Mouse (Mus musculus) kidney, postnatal 0 days (tissue): ENCODE data around the gene Bud23. TPM values are rescaled to one million over a fixed set of nuclear protein-coding genes. Genes with fewer than 3 reads are reported as not detected.

Experiments used
- ATAC-seq: fragments of 200-750 bp; cut with Nextera tagmentation; replicated peaks from 2 replicates; pipeline ENCODE4 v1.8.0; 2017; ENCODE audit warnings: low read depth, moderate number of reproducible peaks, moderate TSS enrichment, moderate library complexity; ENCODE audit not compliant: low FRiP score
- DNase-seq: peaks from one replicate; pipeline ENCODE4 v3.0.0-alpha.2; 2016; ENCODE audit warnings: low spot score
- H3K27ac ChIP-seq: fragments of 300-500 bp; sonication (generic); 2 replicates; pipeline ENCODE4 v1.5.1; 2014; ENCODE audit warnings: mild to moderate bottlenecking
- H3K27me3 ChIP-seq: fragments of 300-500 bp; sonication (generic); 2 replicates; pipeline ENCODE4 v1.6.1; 2014; ENCODE audit warnings: low read length, mixed read lengths; ENCODE audit not compliant: insufficient read depth
- H3K36me3 ChIP-seq: fragments of 300-500 bp; sonication (generic); 2 replicates; pipeline ENCODE4 v1.6.1; 2014; ENCODE audit warnings: low read length, mixed read lengths; ENCODE audit not compliant: insufficient read depth
- H3K4me1 ChIP-seq: fragments of 300-500 bp; sonication (generic); replicated peaks from 2 replicates; pipeline ENCODE4 v1.6.1; 2014; ENCODE audit warnings: antibody characterized with exemption, low read length, mixed read lengths; ENCODE audit not compliant: insufficient read depth
- H3K4me2 ChIP-seq: fragments of 300-500 bp; sonication (generic); 2 replicates; pipeline ENCODE4 v1.6.1; 2014; ENCODE audit warnings: mild to moderate bottlenecking, low read length, moderate library complexity, mixed read lengths
- H3K4me3 ChIP-seq: fragments of 300-500 bp; sonication (generic); replicated peaks from 2 replicates; pipeline ENCODE4 v1.5.1; 2014; ENCODE audit warnings: low read depth, low read length
- H3K9ac ChIP-seq: fragments of 300-500 bp; sonication (generic); 2 replicates; pipeline ENCODE4 v1.6.1; 2014; ENCODE audit warnings: low read depth, low read length
- H3K9me3 ChIP-seq: fragments of 300-500 bp; sonication (generic); replicated peaks from 2 replicates; pipeline ENCODE4 v1.6.1; 2016; ENCODE audit warnings: low read length, inconsistent platforms, mixed read lengths
- CTCF ChIP-seq: IDR thresholded peaks from 2 replicates; pipeline ENCODE4 v1.5.1; 2016; ENCODE audit warnings: antibody characterized with exemption, low read depth, mild to moderate bottlenecking, moderate library complexity
- WGBS: fragments of 180-500 bp; shearing (Covaris S2); extraction: QIAGEN DNeasy Blood & Tissue Kit; methylation state at CpG from one replicate; pipeline ENCODE4 v1.1.7; 2014; 5-methylcytosine and 5-hydroxymethylcytosine counted together
- polyA plus RNA-seq: library from polyadenylated mRNA; unstranded; fragments of >200 nt; fragmentation: Nextera tagmentation; extraction: Ambion mirVana; gene quantifications from 2 replicates; pipeline ENCODE4 v1.2.1, GENCODE M21; 2015

Gene Bud23
- polyA plus RNA-seq, 1 experiment from 2014 or later, result 80.4 TPM

- Histone ChIP-seq H3K27me3 (no peaks in the 10 kb centered on the region), H3K9me3 (no peaks in the 10 kb centered on the region), H3K9ac (no peak overlapping the region), H3K4me2 (no peak overlapping the region), H3K4me3 (no peak overlapping the region), H3K4me1 (no peaks in the 10 kb centered on the region), H3K36me3 (no peaks in the 10 kb centered on the region), H3K27ac (no peak overlapping the region)
- no peak for TF ChIP-seq CTCF
- ATAC-seq (no peak), DNase-seq (no peak)
- WGBS, result 91% methylated on average over 2 of the region's 2 CpGs
These were observed 14.8 kb upstream of the Bud23 start for GRCm38 (mm10) chr5:135079578-135079977.

- H3K36me3 ChIP-seq, result no peaks in the 10 kb centered on the region
- H3K4me2 ChIP-seq, result peak overlapping the region; percentile 91
- no peak for DNase-seq
- TF ChIP-seq CTCF, result no peak; the same call in 1 of the 2 replicates
- no peak overlapping the region for H3K27ac ChIP-seq
- peak overlapping the region; percentile 96; the same call in 1 of the 2 replicates for H3K9ac ChIP-seq
- no peaks in the 10 kb centered on the region for H3K27me3 ChIP-seq
- no peaks in the 10 kb centered on the region for H3K9me3 ChIP-seq
- ATAC-seq, result no peak; the same call in 1 of the 2 replicates
- no peaks in the 10 kb centered on the region; the same call in 1 of the 2 replicates for H3K4me1 ChIP-seq
- peak overlapping the region; percentile 98 for H3K4me3 ChIP-seq
- under 1% methylated on average over 11 of the region's 11 CpGs for WGBS
These were observed 13.7 kb upstream of the Bud23 start for GRCm38 (mm10) chr5:135078482-135078810.

GRCm38 (mm10) chr5:135077564-135078481 is 13.1 kb upstream of the Bud23 start, which contains the start of gene Vps37d:
Gene Vps37d, minus strand, starts transcription at chr5:135078266.
- peak; percentile 80 for ATAC-seq
- peak; percentile 91 for DNase-seq
- Histone ChIP-seq H3K27ac (peak within 1 kb of the TSS; percentile 90), H3K4me1 (no peaks in the 10 kb centered on the region; the same call in 1 of the 2 replicates), H3K4me3 (peak within 1 kb of the TSS; percentile 98), H3K9me3 (no peaks in the 10 kb centered on the region), H3K4me2 (peak within 1 kb of the TSS; percentile 91), H3K9ac (peak within 1 kb of the TSS; percentile 96), H3K27me3 (no peaks in the 10 kb centered on the region), H3K36me3 (peaks cover 2% of the 10 kb centered on the region; the same call in 1 of the 2 replicates)
- TF ChIP-seq CTCF, result peak; percentile 87
- WGBS, result under 1% methylated on average over 61 of the region's 83 CpGs

- Histone ChIP-seq H3K4me1 (no peaks in the 10 kb centered on the region; the same call in 1 of the 2 replicates), H3K4me2 (peak overlapping the region; percentile 91), H3K27me3 (no peaks in the 10 kb centered on the region), H3K36me3 (peaks cover 10% of the 10 kb centered on the region; the same call in 1 of the 2 replicates), H3K4me3 (peak overlapping the region; percentile 98), H3K27ac (peak overlapping the region; percentile 90), H3K9me3 (no peaks in the 10 kb centered on the region), H3K9ac (peak overlapping the region; percentile 96)
- no peak for TF ChIP-seq CTCF
- WGBS, result 17% methylated on average over 14 of the region's 14 CpGs
- DNase-seq (peak; percentile 86), ATAC-seq (peak; percentile 48; the same call in 1 of the 2 replicates)
These were observed 12.3 kb upstream of the Bud23 start for GRCm38 (mm10) chr5:135076931-135077505.

- no peaks in the 10 kb centered on the region for H3K9me3 ChIP-seq
- no peak for DNase-seq
- no peaks in the 10 kb centered on the region; the same call in 1 of the 2 replicates for H3K4me1 ChIP-seq
- peak overlapping the region; percentile 90 for H3K27ac ChIP-seq
- ATAC-seq, result no peak
- H3K4me2 ChIP-seq, result peak overlapping the region; percentile 91
- H3K9ac ChIP-seq, result peak overlapping the region; percentile 96; the same call in 1 of the 2 replicates
- 70% methylated on average over 14 of the region's 14 CpGs for WGBS
- peaks cover 10% of the 10 kb centered on the region; the same call in 1 of the 2 replicates for H3K36me3 ChIP-seq
- no peak overlapping the region for H3K4me3 ChIP-seq
- no peak for TF ChIP-seq CTCF
- H3K27me3 ChIP-seq, result no peaks in the 10 kb centered on the region
These were observed 11.6 kb upstream of the Bud23 start for GRCm38 (mm10) chr5:135076368-135076767.

GRCm38 (mm10) chr5:135075655-135076054 is 10.9 kb upstream of the Bud23 start:
- Histone ChIP-seq H3K4me2 (no peak overlapping the region), H3K4me1 (no peaks in the 10 kb centered on the region; the same call in 1 of the 2 replicates), H3K9ac (no peak overlapping the region), H3K9me3 (no peaks in the 10 kb centered on the region), H3K27me3 (no peaks in the 10 kb centered on the region), H3K36me3 (peaks cover 10% of the 10 kb centered on the region; the same call in 1 of the 2 replicates), H3K4me3 (no peak overlapping the region), H3K27ac (no peak overlapping the region)
- peak; percentile 39; the same call in 1 of the 2 replicates for TF ChIP-seq CTCF
- 69% methylated on average over 4 of the region's 4 CpGs for WGBS
- no peak for DNase-seq
- ATAC-seq, result no peak
